8 mouse cellular contexts compared by ENCODE assay signal in the genomic region with DNA sequence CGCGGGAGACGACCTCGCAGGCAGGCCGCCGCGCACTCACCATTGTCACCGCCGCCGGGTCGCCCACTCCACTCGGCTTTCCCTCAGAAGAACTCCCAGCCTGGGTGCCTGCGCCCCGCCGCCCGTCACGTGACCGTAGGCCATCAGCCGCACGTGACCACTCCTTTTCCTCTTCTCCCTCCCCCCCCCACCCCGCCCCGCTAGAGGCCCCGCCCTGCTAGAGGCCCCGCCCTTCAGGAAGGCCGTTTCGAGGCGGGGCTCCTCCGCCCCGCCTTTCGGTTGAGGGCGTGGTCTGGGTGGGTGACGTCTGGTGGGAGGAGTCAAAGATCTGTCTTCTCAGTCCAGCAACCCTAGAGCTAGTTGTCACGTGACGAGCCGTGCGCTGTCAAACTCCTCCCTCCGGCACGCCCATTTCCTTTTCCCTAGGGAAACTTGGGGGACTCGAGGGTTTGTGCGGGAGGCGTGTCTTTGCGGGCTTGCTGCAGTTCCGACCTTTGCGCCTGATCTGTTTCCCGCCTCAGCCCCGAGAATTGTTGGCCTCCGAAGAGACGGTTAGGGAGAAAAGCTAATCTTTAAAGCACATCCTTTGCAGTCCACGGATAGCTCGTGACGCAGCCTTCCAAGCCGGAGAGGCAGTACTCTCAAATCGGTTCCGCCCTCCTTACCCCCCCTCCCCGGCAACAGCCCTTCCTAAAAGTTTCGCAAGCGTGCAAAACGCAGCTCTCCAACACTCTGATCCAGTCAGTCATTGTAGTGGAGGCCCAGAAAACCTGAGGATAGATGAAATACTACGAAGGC. TPM values are rescaled to one million over a fixed set of nuclear protein-coding genes. Genes with fewer than 3 reads are reported as not detected.
DNase-seq lines count a peak whose midpoint lies in the region; ATAC-seq lines count a peak whose summit lies in the region.

Gene Vps26a, minus strand, starts transcription at position 188 of the 798 bp plus-strand sequence.

- peak within 1 kb of the TSS; percentile 90 for H3K4me3 ChIP-seq in heart, embryonic 10.5 days
- H3K4me3 ChIP-seq in kidney, embryonic 15.5 days (replicated peaks) = peak within 1 kb of the TSS; percentile 78

- H3K4me1 ChIP-seq in heart, embryonic 10.5 days = no peaks in the 10 kb centered on the region
- peaks cover 8% of the 10 kb centered on the region; the same call in 1 of the 2 replicates for H3K4me1 ChIP-seq in kidney, embryonic 15.5 days

- H3K27me3 ChIP-seq in heart, embryonic 10.5 days (ENCODE audit: insufficient read depth, poor library complexity, severe bottlenecking) = no peaks in the 10 kb centered on the region
- H3K27me3 ChIP-seq in kidney, embryonic 15.5 days = no peaks in the 10 kb centered on the region

- WGBS in heart, embryonic 10.5 days = under 1% methylated on average over 59 of the region's 59 CpGs
- WGBS in kidney, embryonic 15.5 days = under 1% methylated on average over 52 of the region's 59 CpGs

- H3K27ac ChIP-seq in heart, embryonic 10.5 days = peak within 1 kb of the TSS; percentile 90
- H3K27ac ChIP-seq in kidney, embryonic 15.5 days = peak within 1 kb of the TSS; percentile 84

- peak within 1 kb of the TSS; percentile 77 for H3K4me2 ChIP-seq in kidney, embryonic 15.5 days

- H3K9me3 ChIP-seq in heart, embryonic 10.5 days = no peaks in the 10 kb centered on the region
- H3K9me3 ChIP-seq in kidney, embryonic 15.5 days (replicated peaks) = no peaks in the 10 kb centered on the region

- H3K36me3 ChIP-seq in heart, embryonic 10.5 days = no peaks in the 10 kb centered on the region
- no peaks in the 10 kb centered on the region for H3K36me3 ChIP-seq in kidney, embryonic 15.5 days

- DNase-seq in B cell, adult 2 months = peak; percentile 100
- DNase-seq in brain, adult 2 months (ENCODE audit: low read depth, low spot score) = peak; percentile 99
- DNase-seq in heart, embryonic 10.5 days (ENCODE audit: low spot score) = peak; percentile 100
- peak; percentile 99 for DNase-seq in liver
- peak; percentile 99 for DNase-seq in spleen, postnatal 4 days (ENCODE audit: low spot score in 2 of 2)

- H3K9ac ChIP-seq in kidney, embryonic 15.5 days = peak within 1 kb of the TSS; percentile 85

- peak; percentile 85 for ATAC-seq in erythroblast, adult 5-6 weeks (replicated peaks; ENCODE audit: low FRiP score, poor library complexity, severe bottlenecking)
- ATAC-seq in kidney, embryonic 15.5 days (replicated peaks; ENCODE audit: low FRiP score) = peak; percentile 90
- ATAC-seq in monocyte, adult 5-6 weeks (replicated peaks; ENCODE audit: insufficient number of reproducible peaks, low FRiP score, low TSS enrichment, poor library complexity, severe bottlenecking) = peak; percentile 75

RNA-seq across cellular contexts. Expression of gene Vps26a, which starts in this region (rescaled TPM):
- 30.0 and 37.0 TPM in 2 replicates for total RNA-seq in erythroblast, adult 5-6 weeks (2015; ENCODE audit: low replicate concordance)
- 30.0 and 34.9 TPM in 2 replicates for total RNA-seq in erythroblast, adult 5-6 weeks (2017; ENCODE audit: low replicate concordance)
- polyA plus RNA-seq in heart, embryonic 10.5 days (2016; fragmentation: Nextera tagmentation; extraction: Ambion mirVana) = 72.3 and 79.3 TPM in 2 replicates
- polyA plus RNA-seq in kidney, embryonic 15.5 days (2015; fragmentation: Nextera tagmentation; extraction: Ambion mirVana) = 79.3 and 81.7 TPM in 2 replicates
- total RNA-seq in monocyte, adult 5-6 weeks (2017) = 86.6 to 110 TPM (median 102 TPM) in 3 replicates

Comparison
In these comparisons a context has a peak if more than half of its experiments do, and no peak if none do; other contexts are left out.
1. Peak in every context shown above with its lines: DNase-seq, ATAC-seq, H3K4me3 ChIP-seq and H3K27ac ChIP-seq.